ENCODE assay signal across 13 mouse cellular contexts in genomic region chr7:136048925-136049586, GRCm38 (mm10).
A peak's percentile ranks its signal among the peaks of the same experiment; 100 is the strongest.
DNase-seq lines count a peak whose midpoint lies in the region; ATAC-seq and TF ChIP-seq lines count a peak whose summit lies in the region.
"Had no signal": no experiment of that assay in that cellular context is flagged by ENCODE, and none has a peak within 500 bp of the region (broad histone marks: within the 10 kb centered on the region; RNA-seq: fewer than 3 reads in every experiment).

No protein-coding gene starts in this region.

- no peak overlapping the region for H3K4me3 ChIP-seq in heart, embryonic 11.5 days (ENCODE audit: low read depth, low read length)
- H3K4me3 ChIP-seq in lung, embryonic 14.5 days (ENCODE audit: low read depth, low read length): no peak overlapping the region
- no peak overlapping the region for H3K4me3 ChIP-seq in embryonic facial prominence, embryonic 14.5 days (ENCODE audit: low read depth, low read length)
- H3K4me3 ChIP-seq in neural tube, embryonic 12.5 days: no peak overlapping the region
- H3K4me3 ChIP-seq: liver, embryonic 13.5 days; midbrain, embryonic 13.5 days had no signal

- 59% methylated on average over 7 of the region's 8 CpGs for whole genome bisulfite sequencing in heart, embryonic 11.5 days (ENCODE audit: insufficient replicate concordance)
- 26% methylated on average over 8 of the region's 8 CpGs for WGBS in lung, embryonic 14.5 days
- 32% methylated on average over 7 of the region's 8 CpGs for WGBS in embryonic facial prominence, embryonic 14.5 days
- 53% methylated on average over 8 of the region's 8 CpGs for WGBS in neural tube, embryonic 12.5 days

- no peak for TF ChIP-seq CTCF in lung, embryonic 14.5 days (IDR thresholded peaks at IDR 0.05; ENCODE audit: low read depth)

- H3K9ac ChIP-seq in heart, embryonic 11.5 days (ENCODE audit: low read depth, low read length): no peak overlapping the region
- H3K9ac ChIP-seq in lung, embryonic 14.5 days: no peak overlapping the region
- H3K9ac ChIP-seq in embryonic facial prominence, embryonic 14.5 days (ENCODE audit: low read depth, low read length): no peak overlapping the region
- no peak overlapping the region for H3K9ac ChIP-seq in neural tube, embryonic 12.5 days
- H3K9ac ChIP-seq: liver, embryonic 13.5 days; midbrain, embryonic 13.5 days had no signal

- no peak overlapping the region for H3K4me2 ChIP-seq in heart, embryonic 11.5 days
- H3K4me2 ChIP-seq in lung, embryonic 14.5 days: no peak overlapping the region
- H3K4me2 ChIP-seq in embryonic facial prominence, embryonic 14.5 days (ENCODE audit: low read depth, low read length): no peak overlapping the region
- H3K4me2 ChIP-seq in neural tube, embryonic 12.5 days (replicated peaks): 0 out of 2 replicates have a peak overlapping the region, but pooled peaks have one; percentile 7
- H3K4me2 ChIP-seq: liver, embryonic 13.5 days; midbrain, embryonic 13.5 days had no signal

- H3K27me3 ChIP-seq in heart, embryonic 11.5 days (ENCODE audit: control insufficient read depth, insufficient read depth, low read length): no peaks in the 10 kb centered on the region
- H3K27me3 ChIP-seq in lung, embryonic 14.5 days (ENCODE audit: insufficient read depth, low read length): no peaks in the 10 kb centered on the region
- no peaks in the 10 kb centered on the region for H3K27me3 ChIP-seq in embryonic facial prominence, embryonic 14.5 days (replicated peaks; ENCODE audit: control insufficient read depth, insufficient read depth, low read length)
- H3K27me3 ChIP-seq in neural tube, embryonic 12.5 days (replicated peaks): no peaks in the 10 kb centered on the region
- H3K27me3 ChIP-seq: liver, embryonic 13.5 days; midbrain, embryonic 13.5 days; Patski had no signal

- intact Hi-C loops in left cerebral cortex, postnatal 36 days (cut with DNase I): no loop called here

- peaks cover 12% of the 10 kb centered on the region for H3K4me1 ChIP-seq in heart, embryonic 11.5 days (ENCODE audit: control insufficient read depth, insufficient read depth, low read length)
- peaks cover 22% of the 10 kb centered on the region for H3K4me1 ChIP-seq in lung, embryonic 14.5 days (ENCODE audit: insufficient read depth)
- peaks cover 60% of the 10 kb centered on the region for H3K4me1 ChIP-seq in embryonic facial prominence, embryonic 14.5 days (ENCODE audit: control insufficient read depth, insufficient read depth, low read length)
- peaks cover 33% of the 10 kb centered on the region for H3K4me1 ChIP-seq in neural tube, embryonic 12.5 days
- H3K4me1 ChIP-seq: liver, embryonic 13.5 days had no signal

- peak; percentile 15 for DNase-seq in heart, adult 8-10 months (ENCODE audit: low spot score)
- peak; percentile 57 for DNase-seq in lung, embryonic 14.5 days
- DNase-seq in lung, postnatal 36 days: no peak
- peak; percentile 81 for DNase-seq in embryonic facial prominence, embryonic 14.5 days (ENCODE audit: low spot score)
- DNase-seq in left cerebral cortex, postnatal 36 days (ENCODE audit: low spot score in 2 of 2): no peak
- DNase-seq in urinary bladder, postnatal 25 days (ENCODE audit: low spot score): no peak
- DNase-seq: cerebellum, adult 18-20 months; liver, embryonic 13.5 days had no signal

- no peak overlapping the region for H3K27ac ChIP-seq in heart, embryonic 11.5 days (ENCODE audit: low read depth, low read length)
- H3K27ac ChIP-seq in lung, embryonic 14.5 days (ENCODE audit: low read depth): no peak overlapping the region
- H3K27ac ChIP-seq in embryonic facial prominence, embryonic 14.5 days (replicated peaks; ENCODE audit: low read depth, low read length): peak overlapping the region; percentile 84; the same call in 1 of the 2 replicates
- H3K27ac ChIP-seq in neural tube, embryonic 12.5 days: no peak overlapping the region
- H3K27ac ChIP-seq: liver, embryonic 13.5 days; midbrain, embryonic 13.5 days had no signal

- no peaks in the 10 kb centered on the region for H3K36me3 ChIP-seq in heart, embryonic 11.5 days (ENCODE audit: control insufficient read depth, insufficient read depth, low read length)
- no peaks in the 10 kb centered on the region for H3K36me3 ChIP-seq in lung, embryonic 14.5 days (ENCODE audit: insufficient read depth)
- no peaks in the 10 kb centered on the region for H3K36me3 ChIP-seq in embryonic facial prominence, embryonic 14.5 days (ENCODE audit: control insufficient read depth, insufficient read depth, low read length)
- H3K36me3 ChIP-seq in neural tube, embryonic 12.5 days: no peaks in the 10 kb centered on the region
- H3K36me3 ChIP-seq: liver, embryonic 13.5 days; midbrain, embryonic 13.5 days had no signal

- ATAC-seq in heart, embryonic 11.5 days (replicated peaks; ENCODE audit: insufficient number of reproducible peaks, low FRiP score, low TSS enrichment): no peak
- ATAC-seq in lung, embryonic 14.5 days (ENCODE audit: insufficient read depth): no peak
- ATAC-seq in embryonic facial prominence, embryonic 14.5 days (ENCODE audit: low read depth): peak; percentile 13; the same call in 1 of the 2 replicates
- no peak for ATAC-seq in neural tube, embryonic 12.5 days (ENCODE audit: low FRiP score, low read depth)
- ATAC-seq: CD4-positive, CD25-positive, alpha-beta regulatory T cell, adult 4 months; midbrain, embryonic 13.5 days; Patski had no signal

- H3K9me3 ChIP-seq in heart, embryonic 11.5 days (replicated peaks; ENCODE audit: control insufficient read depth, low read length): no peaks in the 10 kb centered on the region
- H3K9me3 ChIP-seq in lung, embryonic 14.5 days (ENCODE audit: low read depth, low read length): no peaks in the 10 kb centered on the region
- H3K9me3 ChIP-seq in embryonic facial prominence, embryonic 14.5 days (ENCODE audit: control insufficient read depth, low read length): no peaks in the 10 kb centered on the region
- H3K9me3 ChIP-seq in neural tube, embryonic 12.5 days: no peaks in the 10 kb centered on the region
- H3K9me3 ChIP-seq: liver, embryonic 13.5 days; midbrain, embryonic 13.5 days had no signal

Comparison
In these comparisons a context has a peak if more than half of its experiments do, and no peak if none do; other contexts are left out.
1. DNase-seq: peak in heart, adult 8-10 months (single experiment), lung, embryonic 14.5 days (single experiment) and embryonic facial prominence, embryonic 14.5 days (single experiment); none in lung, postnatal 36 days (single experiment), left cerebral cortex, postnatal 36 days (0 of 2) and urinary bladder, postnatal 25 days (single experiment).